Mouse (Mus musculus) kidney, adult 2 months (tissue): ENCODE data around the gene Bcat1. TPM values are rescaled to one million over a fixed set of nuclear protein-coding genes. Genes with fewer than 3 reads are reported as not detected.

Source experiments
- DNase-seq: peaks from one replicate; pipeline ENCODE4 v3.0.0; 2021
- H3K27ac ChIP-seq: fragments of 200-500 bp; 2 replicates; pipeline ENCODE4 v1.5.1; 2012; ENCODE audit warnings: low read depth, low read length, control low read depth, inconsistent platforms; ENCODE audit not compliant: insufficient read depth
- H3K27me3 ChIP-seq: fragments of 200-500 bp; replicated peaks from 2 replicates; pipeline ENCODE4 v1.6.1; 2012; ENCODE audit warnings: mild to moderate bottlenecking, moderate library complexity, low read length, inconsistent platforms; ENCODE audit not compliant: control insufficient read depth, insufficient read depth
- H3K36me3 ChIP-seq: fragments of 200-500 bp; 2 replicates; pipeline ENCODE4 v1.6.1; 2012; ENCODE audit warnings: mild to moderate bottlenecking, moderate library complexity, low read length, inconsistent platforms; ENCODE audit not compliant: control insufficient read depth, insufficient read depth
- H3K4me1 ChIP-seq: fragments of 200-500 bp; 2 replicates; pipeline ENCODE4 v1.6.1; 2011; ENCODE audit warnings: low read length; ENCODE audit not compliant: control insufficient read depth, insufficient read depth
- H3K4me3 ChIP-seq: fragments of 200-500 bp; 2 replicates; pipeline ENCODE4 v1.5.1; 2011; ENCODE audit warnings: mild to moderate bottlenecking, low read depth, low read length, control low read depth; ENCODE audit not compliant: insufficient read depth
- CTCF ChIP-seq: fragments of 200-500 bp; conservative IDR thresholded peaks from 2 replicates; pipeline ENCODE4 v1.5.1; 2011; ENCODE audit warnings: low read depth, mild to moderate bottlenecking, control low read depth, low read length, moderate library complexity, mixed read lengths; ENCODE audit not compliant: insufficient read depth, insufficient read length
- POLR2A ChIP-seq: fragments of 200-500 bp; IDR thresholded peaks from one replicate; pipeline ENCODE4 v1.6.1; 2011; ENCODE audit warnings: low read depth, low read length, control low read depth
- WGBS: fragments of 180-500 bp; shearing (Covaris S2); methylation state at CpG from one replicate; pipeline ENCODE4 v1.1.7; 2018; 5-methylcytosine and 5-hydroxymethylcytosine counted together
- polyA plus RNA-seq: library from polyadenylated mRNA; depleted of rRNA; stranded (reverse); fragments of >200 nt; gene quantifications from 2 replicates; pipeline ENCODE4 v1.2.3, GENCODE M21; 2012

Gene Bcat1
- polyA plus RNA-seq, 1 experiment = 10.2 TPM

DNA sequence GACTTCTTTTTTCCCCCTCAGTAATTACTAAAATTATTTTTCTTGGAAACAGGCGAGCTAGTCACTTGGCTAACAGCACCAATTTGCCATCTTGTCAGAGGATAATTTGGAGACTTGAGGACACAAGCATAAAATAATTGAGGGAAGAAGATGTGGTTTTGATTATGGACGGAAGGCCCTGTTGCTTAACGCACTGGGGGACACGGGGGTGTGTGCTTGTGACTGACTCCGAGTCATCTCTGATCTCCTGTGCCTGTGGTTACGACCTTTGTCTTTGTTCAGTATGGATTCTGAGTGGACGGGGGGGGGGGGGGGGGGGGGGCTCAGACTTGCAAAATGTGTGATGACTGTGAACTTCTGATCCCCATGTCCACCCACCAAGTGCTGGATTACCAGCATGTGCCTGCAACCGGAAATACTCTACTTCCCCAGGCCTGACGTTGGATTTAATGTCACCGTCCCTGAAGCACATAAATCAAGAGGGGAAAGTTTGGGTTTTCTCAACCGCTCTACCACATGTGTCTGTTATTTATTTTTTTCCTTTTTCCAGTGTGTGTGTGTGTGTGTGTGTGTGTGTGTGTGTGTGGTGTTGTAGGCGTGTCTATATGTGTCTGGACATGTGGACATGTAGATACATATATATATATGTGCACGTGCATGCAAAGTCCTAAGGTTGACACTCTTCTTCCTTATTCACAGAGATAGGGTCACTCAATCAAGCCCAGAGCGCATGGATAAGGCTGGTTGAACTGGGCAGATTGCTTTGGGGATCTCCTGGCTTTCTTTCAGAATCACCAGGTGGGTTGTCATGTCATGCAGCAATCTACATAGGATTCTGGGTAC, 73.7 kb downstream of the Bcat1 start:
- H3K27ac ChIP-seq = no peak overlapping the region
- WGBS = 56% methylated on average over 14 of the region's 14 CpGs
- DNase-seq = no peak
- no peaks in the 10 kb centered on the region for H3K27me3 ChIP-seq
- no peak overlapping the region for H3K4me3 ChIP-seq
- TF ChIP-seq POLR2A (no peak), CTCF (no peak)
- H3K36me3 ChIP-seq = no peaks in the 10 kb centered on the region
- no peaks in the 10 kb centered on the region for H3K4me1 ChIP-seq

DNA sequence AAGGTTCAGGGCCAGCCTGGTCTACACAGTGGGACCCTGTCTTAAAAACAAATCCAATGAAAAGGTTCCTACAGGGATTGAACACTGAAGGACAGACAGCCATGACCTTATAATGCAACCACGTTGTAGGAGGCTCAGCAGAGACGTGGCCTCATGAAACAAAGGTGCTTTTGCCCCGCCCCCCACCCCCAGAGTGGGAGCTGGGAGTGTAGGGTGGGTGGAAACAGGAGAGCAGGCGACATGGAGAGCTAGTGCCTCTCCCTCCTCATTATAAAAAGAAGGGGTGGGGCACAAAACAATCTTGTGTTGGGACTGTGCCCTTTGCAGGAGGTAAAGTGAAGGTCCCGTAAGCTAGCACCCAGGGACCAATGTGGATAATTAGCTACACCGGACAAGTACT, 74.5 kb downstream of the Bcat1 start:
- WGBS = 61% methylated on average over 6 of the region's 6 CpGs
- Histone ChIP-seq H3K4me3 (no peak overlapping the region), H3K4me1 (no peaks in the 10 kb centered on the region), H3K27ac (no peak overlapping the region), H3K36me3 (no peaks in the 10 kb centered on the region), H3K27me3 (no peaks in the 10 kb centered on the region)
- no peak for DNase-seq
- TF ChIP-seq POLR2A = no peak
- TF ChIP-seq CTCF = no peak

DNA sequence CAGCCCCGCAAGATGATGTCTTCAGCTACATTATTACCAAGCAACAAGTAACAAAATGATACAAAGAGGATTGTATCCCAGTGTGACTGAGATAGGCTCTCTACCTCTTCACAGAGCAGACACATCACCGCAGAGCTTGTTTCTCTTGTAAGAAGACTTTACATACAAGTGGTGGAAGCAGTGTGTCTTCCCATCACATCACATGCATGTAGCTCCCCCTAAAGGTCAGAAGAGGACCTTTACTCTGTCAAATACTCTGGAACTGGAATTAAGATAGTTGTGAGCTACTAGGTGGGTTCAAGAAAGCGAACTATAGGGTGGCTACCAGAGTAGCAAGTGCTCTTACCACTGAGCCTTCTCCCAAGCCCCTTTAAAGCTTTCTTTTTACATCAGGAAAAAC, 78.8 kb downstream of the Bcat1 start:
- no peaks in the 10 kb centered on the region for H3K27me3 ChIP-seq
- no peak for TF ChIP-seq POLR2A
- no peak for TF ChIP-seq CTCF
- H3K27ac ChIP-seq = no peak overlapping the region
- WGBS = 87% methylated on average over 3 of the region's 3 CpGs
- H3K4me3 ChIP-seq = no peak overlapping the region
- no peaks in the 10 kb centered on the region for H3K36me3 ChIP-seq
- no peaks in the 10 kb centered on the region for H3K4me1 ChIP-seq
- no peak for DNase-seq

DNA sequence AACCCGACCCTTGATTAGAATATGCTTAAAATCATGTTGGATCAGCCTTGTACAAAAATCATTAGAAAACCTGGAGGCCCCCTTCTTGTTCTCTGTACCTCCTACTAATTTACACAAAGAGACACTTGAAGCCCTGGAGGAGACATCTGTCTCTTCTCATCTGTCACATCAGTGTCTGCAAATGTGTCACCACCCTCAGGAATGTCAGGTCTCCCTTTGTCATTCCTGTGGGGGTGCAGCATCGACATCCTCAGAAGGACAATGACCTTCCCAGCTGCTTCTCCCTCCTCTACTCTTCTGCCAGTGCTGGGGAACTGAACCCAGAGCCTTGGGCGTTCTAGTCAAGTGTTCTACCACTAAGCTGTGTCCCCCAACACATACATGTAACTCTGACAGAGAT, 83.9 kb downstream of the Bcat1 start:
- Histone ChIP-seq H3K4me3 (no peak overlapping the region), H3K27ac (no peak overlapping the region), H3K4me1 (no peaks in the 10 kb centered on the region), H3K36me3 (no peaks in the 10 kb centered on the region), H3K27me3 (no peaks in the 10 kb centered on the region)
- TF ChIP-seq POLR2A = no peak
- no peak for TF ChIP-seq CTCF
- WGBS = 55% methylated on average over 3 of the region's 3 CpGs
- DNase-seq = no peak

DNA sequence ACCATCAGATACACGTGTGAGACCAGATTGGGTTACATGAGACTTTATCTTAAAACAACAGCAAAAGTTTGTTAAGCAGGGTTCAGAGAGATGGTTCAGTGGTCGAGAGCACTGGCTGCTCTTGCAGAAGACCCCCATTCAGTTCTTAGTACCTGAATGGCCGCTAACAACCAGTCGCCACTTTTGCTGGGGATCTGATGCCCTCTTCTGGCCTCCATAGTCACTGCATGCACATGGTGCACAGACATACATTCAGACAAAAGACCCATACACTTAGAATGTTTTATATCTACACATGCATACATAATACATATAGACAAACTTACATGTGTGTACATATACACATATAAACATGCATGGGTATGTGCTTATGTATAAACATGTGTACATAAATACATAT, 86.8 kb downstream of the Bcat1 start:
- H3K4me1 ChIP-seq = no peaks in the 10 kb centered on the region
- H3K27ac ChIP-seq = no peak overlapping the region
- H3K4me3 ChIP-seq = no peak overlapping the region
- no peaks in the 10 kb centered on the region for H3K27me3 ChIP-seq
- no peak for DNase-seq
- WGBS = 85% methylated on average over 4 of the region's 4 CpGs
- no peaks in the 10 kb centered on the region for H3K36me3 ChIP-seq
- TF ChIP-seq CTCF = no peak
- no peak for TF ChIP-seq POLR2A

DNA sequence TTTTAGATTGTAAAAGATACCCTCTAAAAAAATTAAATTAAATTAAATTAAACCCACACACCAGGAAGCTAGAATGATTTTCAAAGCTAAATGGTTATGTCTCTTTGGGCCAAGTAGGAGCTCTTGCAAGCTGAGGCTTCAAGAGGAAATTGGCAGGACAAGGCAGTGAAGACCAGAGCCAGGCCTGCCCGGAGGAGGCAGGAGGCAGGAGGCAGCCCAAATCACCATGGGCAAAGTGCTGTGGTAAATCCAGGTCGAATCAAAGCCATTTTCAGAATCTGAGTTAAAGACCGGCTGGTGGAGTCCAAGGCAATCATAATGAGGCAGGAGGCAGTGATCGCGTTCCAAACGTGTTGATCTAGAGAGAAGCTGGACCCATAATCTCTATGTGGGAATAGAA, 88.3 kb downstream of the Bcat1 start:
- H3K27ac ChIP-seq = no peak overlapping the region
- WGBS = 83% methylated on average over 6 of the region's 6 CpGs

DNA sequence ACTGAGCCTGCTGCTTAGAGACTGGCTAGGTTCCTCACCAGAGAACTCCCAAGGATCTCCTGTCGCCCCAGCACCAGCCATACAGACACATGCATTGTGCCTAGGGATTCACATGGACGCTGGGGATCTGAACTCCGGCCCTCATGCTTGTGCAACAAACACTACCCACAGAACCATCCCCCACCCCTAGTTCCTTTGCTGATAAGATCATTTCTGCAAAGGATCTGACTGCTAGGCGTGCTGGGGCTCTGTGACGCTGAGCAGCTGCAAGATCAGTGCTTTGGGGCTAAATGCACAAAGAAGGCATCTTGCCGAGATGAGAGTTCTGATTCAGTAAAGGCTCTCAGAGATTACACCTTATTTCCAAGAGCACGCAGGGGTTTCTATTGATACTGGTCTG, 88.8 kb downstream of the Bcat1 start:
- no peaks in the 10 kb centered on the region for H3K27me3 ChIP-seq
- WGBS = 81% methylated on average over 7 of the region's 7 CpGs
- H3K4me3 ChIP-seq = no peak overlapping the region
- H3K36me3 ChIP-seq = no peaks in the 10 kb centered on the region
- TF ChIP-seq CTCF (no peak), POLR2A (no peak)
- DNase-seq = no peak
- H3K27ac ChIP-seq = no peak overlapping the region
- no peaks in the 10 kb centered on the region for H3K4me1 ChIP-seq

More for the DNA sequence above, 88.3 kb downstream of the Bcat1 start:
- H3K27me3 ChIP-seq = no peaks in the 10 kb centered on the region
- DNase-seq = no peak
- no peaks in the 10 kb centered on the region for H3K4me1 ChIP-seq
- no peak overlapping the region for H3K4me3 ChIP-seq
- no peaks in the 10 kb centered on the region for H3K36me3 ChIP-seq
- TF ChIP-seq POLR2A (no peak), CTCF (no peak)
